Mouse (Mus musculus) intestine, embryonic 14.5 days (tissue): Measurements from ENCODE around the gene F11. TPM values are rescaled to one million over a fixed set of nuclear protein-coding genes. Genes with fewer than 3 reads are reported as not detected.

Experiments
- ATAC-seq: fragments of 200-750 bp; cut with Nextera tagmentation; replicated peaks from 2 replicates; pipeline ENCODE4 v1.8.0; 2017; ENCODE audit warnings: low read depth, moderate number of reproducible peaks, moderate TSS enrichment, moderate library complexity; ENCODE audit not compliant: low FRiP score, low TSS enrichment
- DNase-seq: peaks from one replicate; pipeline ENCODE4 v3.0.0-alpha.2; 2018; ENCODE audit warnings: low spot score
- H3K27ac ChIP-seq: fragments of 300-500 bp; sonication (generic); 2 replicates; pipeline ENCODE4 v1.5.1; 2014; ENCODE audit warnings: low read depth, mild to moderate bottlenecking, control low read depth
- H3K27me3 ChIP-seq: fragments of 300-500 bp; sonication (generic); replicated peaks from 2 replicates; pipeline ENCODE4 v1.6.1; 2014; ENCODE audit warnings: low read length, control low read depth; ENCODE audit not compliant: control insufficient read depth, insufficient read depth
- H3K36me3 ChIP-seq: fragments of 300-500 bp; sonication (generic); 2 replicates; pipeline ENCODE4 v1.6.1; 2014; ENCODE audit warnings: low read length, control low read depth; ENCODE audit not compliant: control insufficient read depth, insufficient read depth
- H3K4me1 ChIP-seq: fragments of 300-500 bp; sonication (generic); replicated peaks from 2 replicates; pipeline ENCODE4 v1.6.1; 2014; ENCODE audit warnings: low read length, control low read depth, mixed read lengths; ENCODE audit not compliant: control insufficient read depth, insufficient read depth
- H3K4me2 ChIP-seq: fragments of 300-500 bp; sonication (generic); 2 replicates; pipeline ENCODE4 v1.6.1; 2014; ENCODE audit warnings: low read length
- H3K4me3 ChIP-seq: fragments of 300-500 bp; sonication (generic); 2 replicates; pipeline ENCODE4 v1.5.1; 2014; ENCODE audit warnings: low read depth, low read length, control low read depth, mixed read lengths
- H3K9ac ChIP-seq: fragments of 300-500 bp; sonication (generic); 2 replicates; pipeline ENCODE4 v1.6.1; 2014; ENCODE audit warnings: mild to moderate bottlenecking, low read length
- H3K9me3 ChIP-seq: fragments of 300-500 bp; sonication (generic); 2 replicates; pipeline ENCODE4 v1.6.1; 2016; ENCODE audit warnings: low read length, control low read depth; ENCODE audit not compliant: control insufficient read depth
- WGBS: fragments of 180-500 bp; shearing (Covaris S2); extraction: QIAGEN DNeasy Blood & Tissue Kit; methylation state at CpG from one replicate; pipeline ENCODE4 v1.1.7; 2014; 5-methylcytosine and 5-hydroxymethylcytosine counted together
- polyA plus RNA-seq: library from polyadenylated mRNA; unstranded; fragments of >200 nt; fragmentation: Nextera tagmentation; extraction: Ambion mirVana; gene quantifications from 2 replicates; pipeline ENCODE4 v1.2.1, GENCODE M21; 2014

The F11 gene
- polyA plus RNA-seq, 1 experiment from 2014 or later, result not detected

GRCm38 (mm10) chr8:45281630-45282029 is 19.8 kb upstream of the F11 start:
- H3K27ac ChIP-seq, result no peak overlapping the region
- no peaks in the 10 kb centered on the region for H3K4me1 ChIP-seq
- 76% methylated on average over 8 of the region's 8 CpGs for WGBS
- no peaks in the 10 kb centered on the region for H3K9me3 ChIP-seq
- no peak overlapping the region for H3K4me3 ChIP-seq
- H3K4me2 ChIP-seq, result no peak overlapping the region
- ATAC-seq, result no peak
- H3K27me3 ChIP-seq, result no peaks in the 10 kb centered on the region
- no peak overlapping the region for H3K9ac ChIP-seq
- H3K36me3 ChIP-seq, result no peaks in the 10 kb centered on the region
- DNase-seq, result no peak

GRCm38 (mm10) chr8:45277453-45277852 is 15.6 kb upstream of the F11 start:
- Histone ChIP-seq H3K9me3 (no peaks in the 10 kb centered on the region), H3K9ac (no peak overlapping the region), H3K4me2 (no peak overlapping the region), H3K4me3 (no peak overlapping the region), H3K36me3 (no peaks in the 10 kb centered on the region), H3K27ac (no peak overlapping the region), H3K4me1 (no peaks in the 10 kb centered on the region), H3K27me3 (no peaks in the 10 kb centered on the region)
- WGBS, result 70% methylated on average over 3 of the region's 3 CpGs
- no peak for ATAC-seq
- no peak for DNase-seq

GRCm38 (mm10) chr8:45274317-45274716 is 12.5 kb upstream of the F11 start:
- no peaks in the 10 kb centered on the region for H3K9me3 ChIP-seq
- no peak overlapping the region for H3K9ac ChIP-seq
- ATAC-seq (no peak), DNase-seq (no peak)
- no peaks in the 10 kb centered on the region for H3K27me3 ChIP-seq
- H3K36me3 ChIP-seq, result no peaks in the 10 kb centered on the region
- H3K27ac ChIP-seq, result no peak overlapping the region
- H3K4me2 ChIP-seq, result no peak overlapping the region
- H3K4me1 ChIP-seq, result no peaks in the 10 kb centered on the region
- WGBS, result 48% methylated on average over 4 of the region's 4 CpGs
- no peak overlapping the region for H3K4me3 ChIP-seq

- DNase-seq, result no peak
- no peak for ATAC-seq
- Histone ChIP-seq H3K27ac (no peak overlapping the region), H3K4me3 (no peak overlapping the region), H3K4me2 (no peak overlapping the region), H3K27me3 (no peaks in the 10 kb centered on the region), H3K36me3 (no peaks in the 10 kb centered on the region), H3K4me1 (no peaks in the 10 kb centered on the region), H3K9me3 (no peaks in the 10 kb centered on the region), H3K9ac (no peak overlapping the region)
Observed at GRCm38 (mm10) chr8:45269056-45269455, 7.2 kb upstream of the F11 start.

GRCm38 (mm10) chr8:45268485-45268884 is 6.7 kb upstream of the F11 start:
- H3K27ac ChIP-seq, result no peak overlapping the region
- ATAC-seq, result no peak
- no peaks in the 10 kb centered on the region for H3K4me1 ChIP-seq
- no peak overlapping the region for H3K4me3 ChIP-seq
- no peak overlapping the region for H3K9ac ChIP-seq
- H3K36me3 ChIP-seq, result no peaks in the 10 kb centered on the region
- no peaks in the 10 kb centered on the region for H3K9me3 ChIP-seq
- no peaks in the 10 kb centered on the region for H3K27me3 ChIP-seq
- no peak overlapping the region for H3K4me2 ChIP-seq
- no peak for DNase-seq

GRCm38 (mm10) chr8:45267611-45268391 is 6.0 kb upstream of the F11 start:
- Histone ChIP-seq H3K4me3 (no peak overlapping the region), H3K9ac (no peak overlapping the region), H3K27ac (no peak overlapping the region), H3K27me3 (no peaks in the 10 kb centered on the region), H3K36me3 (no peaks in the 10 kb centered on the region), H3K4me2 (no peak overlapping the region), H3K9me3 (no peaks in the 10 kb centered on the region), H3K4me1 (no peaks in the 10 kb centered on the region)
- WGBS, result 68% methylated on average over 4 of the region's 4 CpGs
- DNase-seq, result no peak
- no peak for ATAC-seq

- Histone ChIP-seq H3K9me3 (no peaks in the 10 kb centered on the region), H3K9ac (no peak overlapping the region), H3K4me3 (no peak overlapping the region), H3K4me1 (no peaks in the 10 kb centered on the region), H3K27me3 (no peaks in the 10 kb centered on the region), H3K36me3 (no peaks in the 10 kb centered on the region), H3K27ac (no peak overlapping the region), H3K4me2 (no peak overlapping the region)
- WGBS, result 60% methylated on average over 8 of the region's 8 CpGs
- ATAC-seq, result no peak
- DNase-seq, result no peak
Observed at GRCm38 (mm10) chr8:45266993-45267392, 5.2 kb upstream of the F11 start.

GRCm38 (mm10) chr8:45264918-45265317 is 3.1 kb upstream of the F11 start:
- no peaks in the 10 kb centered on the region for H3K4me1 ChIP-seq
- H3K27ac ChIP-seq, result no peak overlapping the region
- DNase-seq (no peak), ATAC-seq (no peak)
- no peaks in the 10 kb centered on the region for H3K36me3 ChIP-seq
- H3K9ac ChIP-seq, result no peak overlapping the region
- H3K4me3 ChIP-seq, result no peak overlapping the region
- no peaks in the 10 kb centered on the region for H3K9me3 ChIP-seq
- H3K4me2 ChIP-seq, result no peak overlapping the region
- H3K27me3 ChIP-seq, result no peaks in the 10 kb centered on the region
- WGBS, result 82% methylated on average over 4 of the region's 4 CpGs

GRCm38 (mm10) chr8:45262851-45263250 is 1.0 kb upstream of the F11 start:
- no peaks in the 10 kb centered on the region for H3K36me3 ChIP-seq
- H3K4me1 ChIP-seq, result no peaks in the 10 kb centered on the region
- no peak overlapping the region for H3K27ac ChIP-seq
- no peak for DNase-seq
- H3K9ac ChIP-seq, result no peak overlapping the region
- 87% methylated on average over 3 of the region's 3 CpGs for WGBS
- no peak overlapping the region for H3K4me2 ChIP-seq
- H3K27me3 ChIP-seq, result no peaks in the 10 kb centered on the region
- no peak for ATAC-seq
- no peak overlapping the region for H3K4me3 ChIP-seq
- no peaks in the 10 kb centered on the region for H3K9me3 ChIP-seq
